Mouse (Mus musculus) neural tube, embryonic 15.5 days (tissue): ENCODE measurements around the gene Erc2. TPM values are rescaled to one million over a fixed set of nuclear protein-coding genes. Genes with fewer than 3 reads are reported as not detected.

Experiments
- ATAC-seq: fragments of 200-750 bp; cut with Nextera tagmentation; 2 replicates; pipeline ENCODE4 v1.8.0; 2017; ENCODE audit warnings: mild to moderate bottlenecking, moderate TSS enrichment, moderate library complexity; ENCODE audit not compliant: low FRiP score
- H3K27ac ChIP-seq: fragments of 300-500 bp; sonication (generic); replicated peaks from 2 replicates; pipeline ENCODE4 v1.5.1; 2015; ENCODE audit warnings: mild to moderate bottlenecking, inconsistent platforms
- H3K27me3 ChIP-seq: fragments of 300-500 bp; sonication (generic); replicated peaks from 2 replicates; pipeline ENCODE4 v1.6.1; 2015; ENCODE audit warnings: inconsistent platforms
- H3K36me3 ChIP-seq: fragments of 300-500 bp; sonication (generic); 2 replicates; pipeline ENCODE4 v1.6.1; 2015; ENCODE audit warnings: inconsistent platforms
- H3K4me1 ChIP-seq: fragments of 300-500 bp; sonication (generic); 2 replicates; pipeline ENCODE4 v1.6.1; 2015; ENCODE audit warnings: inconsistent platforms
- H3K4me2 ChIP-seq: fragments of 300-500 bp; sonication (generic); 2 replicates; pipeline ENCODE4 v1.6.1; 2015; ENCODE audit warnings: inconsistent platforms, mild to moderate bottlenecking, moderate library complexity
- H3K4me3 ChIP-seq: fragments of 300-500 bp; sonication (generic); replicated peaks from 2 replicates; pipeline ENCODE4 v1.5.1; 2015; ENCODE audit warnings: mild to moderate bottlenecking, inconsistent platforms
- H3K9ac ChIP-seq: fragments of 300-500 bp; sonication (generic); replicated peaks from 2 replicates; pipeline ENCODE4 v1.6.1; 2015; ENCODE audit warnings: mild to moderate bottlenecking, inconsistent platforms
- H3K9me3 ChIP-seq: fragments of 300-500 bp; sonication (generic); replicated peaks from 2 replicates; pipeline ENCODE4 v1.6.1; 2016; ENCODE audit warnings: inconsistent platforms
- WGBS: fragments of 180-500 bp; shearing (Covaris S2); methylation state at CpG from one replicate; pipeline ENCODE4 v1.1.7; 2015; ENCODE audit warnings: mixed read lengths; 5-methylcytosine and 5-hydroxymethylcytosine counted together
- polyA plus RNA-seq: library from polyadenylated mRNA; unstranded; fragments of >200 nt; fragmentation: Nextera tagmentation; extraction: Ambion mirVana; gene quantifications from 2 replicates; pipeline ENCODE4 v1.2.1, GENCODE M21; 2015

Gene Erc2
- polyA plus RNA-seq, 1 experiment from 2014 or later: 80.3 TPM

DNA sequence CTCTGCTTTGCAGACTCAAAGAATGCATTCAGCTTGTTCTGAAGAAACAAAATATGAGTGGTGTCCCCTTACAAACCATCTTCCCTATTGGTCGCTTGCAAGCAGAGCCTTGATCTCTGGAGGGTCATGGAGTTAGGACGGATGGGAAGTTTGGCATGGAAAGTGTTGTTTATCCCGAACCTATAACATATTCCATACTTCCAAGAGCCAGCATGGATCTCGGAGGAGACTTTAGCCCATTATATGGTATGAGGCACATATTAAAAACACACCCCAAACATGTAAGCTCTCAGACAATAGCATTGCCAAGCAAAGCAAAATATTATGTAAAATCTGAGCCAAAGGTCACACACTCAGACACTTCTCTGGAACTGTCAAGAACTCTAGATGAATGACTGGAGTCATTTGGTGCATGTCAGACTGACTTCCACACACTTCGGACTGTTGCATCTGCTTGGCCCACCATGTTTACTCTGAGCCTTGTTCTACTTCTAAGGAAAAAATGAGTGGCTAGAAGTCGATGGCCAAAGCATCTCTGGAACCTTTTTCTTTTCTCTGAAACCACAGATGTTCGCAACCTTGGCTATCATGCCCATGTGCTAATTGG, 809.6 kb downstream of the Erc2 start:
- no peak overlapping the region for H3K27ac ChIP-seq
- H3K4me2 ChIP-seq: no peak overlapping the region
- H3K36me3 ChIP-seq: no peaks in the 10 kb centered on the region
- H3K4me1 ChIP-seq: no peaks in the 10 kb centered on the region
- no peak for ATAC-seq
- H3K4me3 ChIP-seq: no peak overlapping the region
- H3K9ac ChIP-seq: no peak overlapping the region
- 91% methylated on average over 7 of the region's 7 CpGs for WGBS
- H3K27me3 ChIP-seq: no peaks in the 10 kb centered on the region
- no peaks in the 10 kb centered on the region for H3K9me3 ChIP-seq

DNA sequence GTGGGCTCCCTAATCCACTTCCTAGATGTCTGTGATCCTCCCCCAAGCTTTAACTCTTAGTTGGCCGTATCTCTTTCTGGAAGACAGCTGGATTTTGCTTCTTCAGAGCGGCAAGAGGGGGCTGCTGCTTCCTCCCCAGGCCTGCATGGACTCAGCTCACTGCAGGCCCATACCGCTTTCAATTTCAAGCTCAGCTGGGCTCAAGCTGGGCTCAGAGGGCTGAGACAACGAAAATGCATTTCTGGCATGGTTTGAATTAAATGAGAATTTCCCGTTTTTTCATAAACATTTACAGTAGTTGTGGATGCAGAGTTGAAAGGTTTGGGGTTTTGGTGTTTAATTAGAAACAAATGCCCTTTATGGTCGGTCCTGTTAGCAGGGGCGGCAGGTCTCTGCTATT, 812.8 kb downstream of the Erc2 start:
- no peaks in the 10 kb centered on the region for H3K27me3 ChIP-seq
- no peak for ATAC-seq
- H3K36me3 ChIP-seq: no peaks in the 10 kb centered on the region
- H3K4me2 ChIP-seq: no peak overlapping the region
- no peaks in the 10 kb centered on the region for H3K4me1 ChIP-seq
- H3K9me3 ChIP-seq: no peaks in the 10 kb centered on the region
- H3K27ac ChIP-seq: no peak overlapping the region
- 66% methylated on average over 7 of the region's 7 CpGs for WGBS
- no peak overlapping the region for H3K9ac ChIP-seq
- H3K4me3 ChIP-seq: no peak overlapping the region

DNA sequence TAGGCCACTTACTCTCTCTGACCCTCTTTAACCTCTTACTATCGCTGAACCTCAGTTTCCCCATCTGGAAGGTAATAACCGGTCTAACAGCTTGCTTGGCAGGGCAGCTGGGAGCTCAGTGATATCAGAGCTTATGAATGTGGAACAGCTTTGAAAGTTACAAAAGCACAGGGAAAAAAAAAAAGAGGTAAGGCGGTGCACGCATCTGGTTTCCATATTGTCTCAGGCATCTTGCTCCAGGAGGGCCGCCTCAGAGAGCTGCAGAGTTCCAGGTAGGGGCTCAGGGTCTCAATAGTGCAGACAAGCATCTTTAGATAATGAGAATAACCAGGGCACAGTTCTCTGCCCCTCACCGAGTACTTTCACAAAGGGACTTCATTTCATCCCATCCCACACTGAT, 816.9 kb downstream of the Erc2 start:
- peaks cover 28% of the 10 kb centered on the region for H3K4me1 ChIP-seq
- H3K27ac ChIP-seq: no peak overlapping the region
- H3K9ac ChIP-seq: no peak overlapping the region
- H3K36me3 ChIP-seq: no peaks in the 10 kb centered on the region
- peaks cover 12% of the 10 kb centered on the region for H3K27me3 ChIP-seq
- H3K4me3 ChIP-seq: no peak overlapping the region
- H3K4me2 ChIP-seq: no peak overlapping the region
- no peaks in the 10 kb centered on the region for H3K9me3 ChIP-seq
- 87% methylated on average over 6 of the region's 6 CpGs for WGBS
- ATAC-seq: no peak

DNA sequence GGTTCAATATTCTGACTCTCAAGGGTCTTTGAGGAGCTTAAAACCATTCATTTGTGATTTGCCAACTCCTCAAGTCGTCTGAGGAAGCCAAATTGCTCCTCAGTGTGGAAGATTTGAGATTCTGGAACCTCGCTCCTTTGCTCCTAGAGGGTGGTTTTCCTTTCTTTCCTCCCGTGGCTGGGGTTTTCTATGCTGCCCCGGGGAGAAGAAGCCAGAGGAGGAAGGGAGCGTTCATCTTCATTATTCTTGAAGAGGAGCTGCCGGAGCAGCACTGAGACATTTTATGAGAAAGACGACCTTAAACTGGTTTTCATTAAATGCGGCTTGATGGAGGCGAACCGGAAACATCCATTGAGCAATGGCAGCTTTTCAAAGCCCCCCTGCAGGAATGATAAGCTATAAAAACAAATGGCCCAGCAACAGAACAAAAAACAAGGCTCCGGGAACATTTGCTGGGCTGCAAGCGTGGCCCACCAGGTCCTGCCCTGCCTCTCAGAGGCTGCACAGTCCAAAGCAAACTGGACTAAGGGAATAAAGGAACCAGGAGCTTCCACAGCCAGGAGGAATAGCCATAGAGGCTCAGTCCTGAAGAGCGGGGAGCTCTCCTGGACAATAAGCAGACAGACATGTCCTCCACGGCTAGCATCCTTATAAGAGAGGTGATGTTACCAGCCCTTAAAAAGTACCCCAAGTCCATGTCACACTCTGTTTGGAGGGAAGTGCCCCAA, 819.2 kb downstream of the Erc2 start:
- ATAC-seq: peak; percentile 45; the same call in 1 of the 2 replicates
- H3K9ac ChIP-seq: no peak overlapping the region
- no peak overlapping the region for H3K4me2 ChIP-seq
- peaks cover 28% of the 10 kb centered on the region for H3K4me1 ChIP-seq
- no peaks in the 10 kb centered on the region for H3K36me3 ChIP-seq
- no peak overlapping the region for H3K4me3 ChIP-seq
- no peaks in the 10 kb centered on the region for H3K9me3 ChIP-seq
- peaks cover 32% of the 10 kb centered on the region for H3K27me3 ChIP-seq
- 8% methylated on average over 14 of the region's 14 CpGs for WGBS
- H3K27ac ChIP-seq: peak overlapping the region; percentile 77

DNA sequence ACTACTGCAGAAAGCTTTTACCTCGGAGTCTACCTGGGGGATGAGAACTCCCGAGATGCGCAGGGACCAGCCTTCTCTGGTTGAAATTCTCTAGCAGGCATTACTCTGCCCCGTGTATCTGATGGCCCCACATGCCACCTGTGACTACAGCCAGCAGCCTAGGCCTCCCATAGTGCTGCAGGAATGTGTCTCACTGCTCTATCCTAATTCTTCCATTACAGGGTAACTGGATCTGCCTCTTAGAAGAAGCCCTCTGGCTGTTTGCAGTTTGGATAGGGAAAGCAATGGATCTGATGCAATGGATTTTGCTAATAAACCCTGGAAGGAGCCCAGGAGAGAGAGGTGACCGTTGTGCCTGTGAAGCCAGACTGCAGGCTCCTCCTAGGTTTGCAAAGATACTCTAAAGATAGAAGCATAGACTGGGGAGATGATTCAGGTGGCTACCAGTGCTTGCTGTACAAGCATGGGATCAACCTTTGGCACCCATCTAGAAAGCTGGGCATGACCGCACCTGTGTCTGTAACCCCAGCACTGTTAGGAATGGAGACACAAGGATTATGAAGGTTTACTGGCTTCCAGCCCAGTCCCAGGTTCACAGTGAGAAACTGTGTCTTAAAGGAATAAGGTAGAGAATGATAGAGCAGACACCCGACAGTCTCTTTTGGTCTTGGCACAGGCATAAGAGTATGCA, 821.2 kb downstream of the Erc2 start:
- no peak overlapping the region for H3K4me2 ChIP-seq
- no peak for ATAC-seq
- H3K4me3 ChIP-seq: no peak overlapping the region
- peaks cover 40% of the 10 kb centered on the region for H3K27me3 ChIP-seq
- H3K4me1 ChIP-seq: peaks cover 28% of the 10 kb centered on the region
- H3K9ac ChIP-seq: no peak overlapping the region
- H3K36me3 ChIP-seq: no peaks in the 10 kb centered on the region
- WGBS: 86% methylated on average over 7 of the region's 7 CpGs
- H3K9me3 ChIP-seq: no peaks in the 10 kb centered on the region
- H3K27ac ChIP-seq: no peak overlapping the region

DNA sequence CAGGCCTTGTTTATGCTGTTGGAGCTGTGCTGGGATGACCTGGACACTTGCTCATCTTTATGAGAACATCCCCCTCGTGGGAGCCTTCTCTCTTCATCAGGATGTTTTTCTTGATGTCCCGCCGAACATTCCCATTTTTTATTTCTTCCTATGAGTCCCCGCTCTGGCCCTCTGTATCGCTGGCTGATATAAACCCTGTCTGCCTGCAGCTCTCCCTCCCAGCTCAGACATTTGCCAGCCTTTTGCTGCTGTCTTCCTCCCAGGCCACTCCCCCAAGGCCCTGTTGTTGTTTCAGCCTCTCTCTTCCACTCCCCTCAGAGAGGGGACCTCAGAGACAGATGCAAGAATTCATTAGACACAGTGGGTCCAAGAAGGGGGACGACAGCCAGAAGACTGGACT, 823.5 kb downstream of the Erc2 start:
- Histone ChIP-seq H3K4me1 (peaks cover 23% of the 10 kb centered on the region), H3K4me3 (no peak overlapping the region), H3K27me3 (peaks cover 40% of the 10 kb centered on the region), H3K4me2 (no peak overlapping the region), H3K36me3 (no peaks in the 10 kb centered on the region), H3K27ac (no peak overlapping the region), H3K9ac (no peak overlapping the region), H3K9me3 (no peaks in the 10 kb centered on the region)
- no peak for ATAC-seq
- 81% methylated on average over 6 of the region's 6 CpGs for WGBS

DNA sequence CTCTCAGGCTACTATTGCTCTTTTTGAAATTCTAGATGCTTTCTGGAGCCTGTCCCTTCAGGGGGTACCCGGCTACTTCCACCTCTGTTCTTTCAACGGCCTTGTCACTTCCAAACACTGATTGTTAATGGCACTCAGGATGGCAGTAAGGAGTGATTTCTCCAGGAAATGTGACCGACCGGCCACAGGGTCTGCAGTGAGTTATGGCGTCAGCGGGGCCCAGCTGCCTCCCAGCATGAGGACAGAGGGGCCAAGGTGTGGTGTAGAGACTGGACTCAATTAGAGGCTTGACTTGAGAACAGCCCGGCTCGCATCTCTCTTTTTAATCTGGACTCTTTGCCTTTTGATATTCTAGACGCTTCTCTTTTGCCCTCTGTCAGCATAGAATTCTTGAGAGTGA, 829.5 kb downstream of the Erc2 start:
- Histone ChIP-seq H3K4me1 (peaks cover 8% of the 10 kb centered on the region), H3K4me2 (no peak overlapping the region), H3K4me3 (no peak overlapping the region), H3K9me3 (no peaks in the 10 kb centered on the region), H3K27me3 (peaks cover 21% of the 10 kb centered on the region), H3K36me3 (no peaks in the 10 kb centered on the region), H3K27ac (no peak overlapping the region), H3K9ac (no peak overlapping the region)
- WGBS: 40% methylated on average over 9 of the region's 9 CpGs
- ATAC-seq: no peak

DNA sequence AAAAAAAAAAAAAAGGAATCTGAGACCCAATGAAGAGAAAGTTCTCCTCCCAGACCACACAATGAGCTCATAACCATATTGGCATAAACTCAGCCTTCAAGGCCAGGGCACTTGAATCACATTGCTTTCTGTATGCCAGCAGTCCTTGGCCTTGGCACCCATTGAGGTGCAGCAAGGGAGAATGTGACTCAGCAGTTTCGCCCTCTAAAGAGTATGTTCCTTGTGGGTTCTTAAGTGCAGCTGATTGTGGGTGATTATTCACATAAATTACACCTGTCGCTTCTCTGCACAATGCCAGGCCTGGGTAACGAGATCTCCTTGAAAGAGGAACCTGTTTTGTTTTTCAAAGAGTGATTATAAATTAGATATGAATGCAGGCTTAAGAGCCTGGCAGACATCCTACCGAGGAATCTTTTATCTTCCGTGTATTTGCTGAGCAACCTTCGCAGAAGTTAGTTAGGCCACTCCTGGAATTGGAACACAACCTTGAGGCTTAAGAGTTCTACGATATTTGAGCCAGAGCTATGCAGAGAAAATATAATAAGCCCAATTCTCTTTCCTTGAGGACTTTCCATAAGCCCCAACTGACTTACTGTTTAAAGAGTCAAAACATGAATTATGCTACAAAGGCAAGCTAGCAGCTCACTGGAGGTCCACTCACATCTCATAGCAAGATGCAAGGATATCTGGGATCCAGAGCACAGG, 834.3 kb downstream of the Erc2 start:
- no peaks in the 10 kb centered on the region for H3K9me3 ChIP-seq
- H3K36me3 ChIP-seq: no peaks in the 10 kb centered on the region
- no peak overlapping the region for H3K4me3 ChIP-seq
- ATAC-seq: no peak
- no peak overlapping the region for H3K4me2 ChIP-seq
- H3K4me1 ChIP-seq: no peaks in the 10 kb centered on the region; the same call in 1 of the 2 replicates
- WGBS: 68% methylated on average over 7 of the region's 7 CpGs
- H3K9ac ChIP-seq: no peak overlapping the region
- peaks cover 15% of the 10 kb centered on the region for H3K27me3 ChIP-seq
- H3K27ac ChIP-seq: no peak overlapping the region

DNA sequence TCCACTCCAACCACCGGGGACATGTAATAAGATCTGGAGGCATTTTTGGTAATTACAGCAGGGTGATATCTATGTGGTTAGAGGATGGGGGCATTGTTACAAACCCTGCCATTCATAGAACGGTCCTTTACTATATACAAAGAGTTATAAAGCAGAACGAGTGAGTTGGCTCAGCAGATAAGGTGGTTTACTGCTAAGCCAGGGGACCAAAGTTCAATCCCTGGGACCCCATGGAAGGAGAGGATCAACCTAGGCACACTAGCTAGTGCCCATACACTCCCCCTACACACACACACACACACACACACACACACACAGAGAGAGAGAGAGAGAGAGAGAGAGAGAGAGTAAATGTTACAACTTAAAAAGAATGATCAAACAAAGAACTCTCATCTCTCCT, 835.2 kb downstream of the Erc2 start:
- WGBS: 80% methylated on average over 3 of the region's 3 CpGs
- no peak for ATAC-seq
- Histone ChIP-seq H3K4me2 (no peak overlapping the region), H3K9ac (no peak overlapping the region), H3K36me3 (no peaks in the 10 kb centered on the region), H3K4me3 (no peak overlapping the region), H3K27me3 (peaks cover 12% of the 10 kb centered on the region), H3K9me3 (no peaks in the 10 kb centered on the region), H3K27ac (no peak overlapping the region), H3K4me1 (no peaks in the 10 kb centered on the region)

DNA sequence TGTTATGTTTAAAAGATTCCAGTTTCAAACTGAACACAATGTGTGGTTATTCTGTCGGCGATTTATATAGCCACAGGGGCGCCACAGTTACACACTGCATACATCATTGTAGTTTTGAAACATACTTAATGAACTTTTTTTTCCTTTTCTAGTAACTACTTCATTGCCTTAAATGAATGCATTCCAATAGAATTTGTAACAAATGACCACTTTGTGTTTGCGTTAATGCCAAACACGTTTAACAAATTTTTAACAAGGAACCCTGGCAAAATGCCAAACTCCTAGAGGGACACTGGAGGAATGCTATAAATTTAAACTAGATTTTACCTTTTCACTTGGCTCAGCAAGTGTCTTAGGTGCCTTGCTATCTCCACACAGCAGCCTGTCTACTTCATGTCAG, 845.7 kb downstream of the Erc2 start:
- no peak for ATAC-seq
- H3K27ac ChIP-seq: no peak overlapping the region
- H3K4me1 ChIP-seq: peaks cover 13% of the 10 kb centered on the region
- no peaks in the 10 kb centered on the region for H3K27me3 ChIP-seq
- H3K4me2 ChIP-seq: no peak overlapping the region
- H3K9me3 ChIP-seq: no peaks in the 10 kb centered on the region
- WGBS: 33% methylated on average over 5 of the region's 5 CpGs
- H3K4me3 ChIP-seq: no peak overlapping the region
- H3K9ac ChIP-seq: no peak overlapping the region
- H3K36me3 ChIP-seq: no peaks in the 10 kb centered on the region

DNA sequence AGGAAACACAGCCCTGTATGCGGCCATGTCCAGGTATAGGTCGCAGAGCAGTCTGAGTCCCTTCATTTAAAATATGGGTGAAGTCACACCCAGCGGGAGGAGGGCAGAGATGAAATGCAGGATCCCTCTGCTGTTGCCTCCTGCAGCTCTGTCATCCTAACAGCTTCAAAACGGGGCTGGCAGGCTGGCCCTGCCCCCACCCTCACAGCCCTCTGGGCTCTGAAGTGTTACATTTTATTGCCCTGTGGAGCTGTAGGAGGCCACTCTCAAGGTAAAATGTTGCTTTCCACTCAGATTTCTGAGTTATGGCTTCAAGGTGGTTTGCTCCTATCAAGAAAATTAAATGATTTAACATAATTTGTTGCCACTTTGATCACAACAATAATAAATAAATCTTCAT, 847.5 kb downstream of the Erc2 start:
- 13% methylated on average over 4 of the region's 4 CpGs for WGBS
- Histone ChIP-seq H3K4me2 (no peak overlapping the region), H3K9ac (no peak overlapping the region), H3K9me3 (no peaks in the 10 kb centered on the region), H3K27me3 (no peaks in the 10 kb centered on the region), H3K36me3 (no peaks in the 10 kb centered on the region), H3K27ac (no peak overlapping the region), H3K4me3 (no peak overlapping the region), H3K4me1 (peaks cover 15% of the 10 kb centered on the region)
- no peak for ATAC-seq
